Mouse (Mus musculus) layer of hippocampus, adult 9-11 months (tissue): ENCODE measurements around the gene Spryd3.
"Not testable (repeated sequence)": the region's sequence is repeated elsewhere in the genome, so short reads cannot be mapped to it uniquely, and the experiment has no call there.

ENCODE experiments used
- DNase-seq: peaks from one replicate; pipeline ENCODE4 v3.0.0; 2022

Gene Spryd3

DNA sequence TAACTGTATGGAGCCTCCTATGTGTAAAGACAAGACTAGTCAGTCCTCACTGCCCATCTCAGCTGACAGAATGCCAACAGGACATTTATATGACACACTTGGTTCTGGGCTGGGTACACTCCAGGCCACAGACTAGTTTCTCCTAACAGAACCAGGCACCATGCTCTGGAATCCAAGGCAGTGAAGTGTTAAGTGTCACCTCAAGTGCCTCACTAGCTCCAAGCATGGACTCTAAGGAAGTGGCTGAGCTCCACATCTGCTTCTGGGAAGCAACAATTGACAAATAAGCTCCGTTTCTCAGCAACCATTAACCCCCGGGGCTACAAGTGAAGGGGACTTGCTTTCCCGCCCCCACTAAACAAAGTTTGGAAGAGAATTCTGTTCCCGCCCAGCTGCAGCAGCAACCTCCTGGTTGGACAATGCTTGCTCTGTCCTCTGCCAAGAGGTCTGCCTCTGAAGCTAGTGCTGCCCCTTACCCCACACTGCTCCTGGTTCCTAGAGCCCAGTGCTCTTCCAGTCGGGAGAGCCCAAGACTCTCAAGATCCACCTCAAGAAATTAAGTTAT is 38.0 kb downstream of the Spryd3 start:
- DNase-seq, result no peak

DNA sequence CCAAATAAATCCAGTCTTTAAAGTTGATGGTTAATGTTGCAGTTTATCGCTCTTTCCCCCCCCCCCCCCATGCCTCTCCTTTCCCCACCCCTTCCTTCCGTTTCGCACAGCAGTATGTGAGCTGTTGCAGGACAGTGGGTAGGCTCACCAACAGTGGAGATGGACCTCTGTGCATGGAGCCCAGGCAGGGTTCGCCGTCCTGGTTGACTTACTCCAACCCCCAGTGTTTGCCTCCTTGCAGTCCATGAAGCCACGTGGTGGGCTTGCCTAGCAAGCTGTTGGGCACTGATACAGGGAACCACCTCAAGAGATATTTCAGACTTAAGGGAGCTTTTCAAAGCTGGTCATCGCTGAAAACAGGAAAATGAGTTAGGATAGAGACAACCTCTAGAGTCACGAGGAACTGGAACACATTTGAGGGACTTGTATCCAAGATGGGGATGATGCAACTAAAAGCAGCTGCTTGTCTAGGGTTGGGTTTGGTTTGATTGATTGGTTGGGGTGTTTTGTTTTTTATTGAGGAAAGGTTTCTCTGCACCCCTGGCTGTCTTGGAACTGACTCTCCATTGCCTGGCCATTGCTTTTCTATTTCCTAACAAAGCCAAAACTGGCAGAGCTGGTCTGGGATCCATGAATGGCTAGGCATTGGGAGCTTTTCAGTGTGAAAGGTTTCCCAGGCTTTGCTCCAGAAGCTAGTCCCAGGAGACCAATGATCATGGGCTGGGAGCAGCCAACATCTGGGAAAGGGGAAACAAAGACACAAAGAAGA is 38.7 kb downstream of the Spryd3 start:
- DNase-seq, result no peak

DNA sequence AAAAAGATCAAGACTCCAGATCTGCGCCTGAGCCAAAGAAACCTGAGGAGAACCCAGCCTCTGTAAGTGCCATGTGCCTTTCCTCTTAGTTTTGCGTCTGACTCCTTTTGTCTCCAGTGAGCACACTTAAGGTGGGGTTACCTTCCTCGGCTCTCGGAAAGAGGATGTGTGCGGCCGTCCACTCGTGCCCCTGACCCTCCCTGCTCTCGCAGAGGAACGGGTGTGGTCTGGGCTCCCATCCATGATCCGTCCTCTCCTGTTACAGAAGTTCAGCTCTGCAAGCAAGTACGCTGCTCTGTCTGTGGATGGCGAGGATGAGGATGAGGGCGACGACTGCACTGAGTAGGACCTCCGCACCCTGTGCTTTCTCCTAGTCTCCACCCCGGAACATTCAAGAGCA is 41.0 kb downstream of the Spryd3 start:
- DNase-seq, result no peak

DNA sequence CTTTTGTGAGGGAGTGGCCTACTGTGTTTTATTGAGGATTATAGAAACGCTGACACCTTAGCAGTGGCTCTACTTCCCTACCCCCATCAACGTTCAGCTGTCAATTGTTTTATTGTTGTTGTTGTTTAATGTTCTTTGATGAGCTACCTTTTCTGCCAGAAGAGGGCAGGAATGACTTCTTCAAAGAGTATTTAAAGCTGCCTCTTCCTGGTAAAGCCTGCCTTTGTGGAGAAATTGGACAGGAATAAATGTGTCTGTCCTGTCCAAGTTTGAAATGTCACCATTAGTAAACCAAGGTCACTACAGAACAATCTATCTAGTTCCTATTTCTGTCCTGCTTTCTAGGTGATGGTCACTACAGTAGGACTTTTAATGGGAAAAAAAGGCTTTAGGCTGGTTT is 41.9 kb downstream of the Spryd3 start:
- DNase-seq, result no peak

DNA sequence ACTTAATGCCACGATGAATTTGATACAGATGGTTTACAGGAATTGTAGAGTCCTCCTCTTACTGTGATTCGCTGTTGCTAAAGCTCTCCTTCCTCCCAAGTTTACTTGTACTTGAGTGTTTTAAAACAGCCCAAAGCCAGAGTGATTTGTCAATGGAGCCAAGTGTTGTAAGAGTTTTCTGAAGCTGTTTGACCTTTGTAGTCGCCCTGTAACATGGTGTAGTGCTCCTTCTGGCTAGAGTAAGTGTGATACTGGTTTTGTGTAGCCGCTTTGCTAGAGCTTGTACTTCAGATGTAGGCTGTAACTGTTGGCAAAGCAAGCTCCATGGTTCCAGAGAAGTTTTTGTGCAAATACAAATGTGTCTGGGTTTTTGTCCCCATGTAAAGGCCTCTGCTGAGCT is 43.8 kb downstream of the Spryd3 start:
- no peak for DNase-seq

DNA sequence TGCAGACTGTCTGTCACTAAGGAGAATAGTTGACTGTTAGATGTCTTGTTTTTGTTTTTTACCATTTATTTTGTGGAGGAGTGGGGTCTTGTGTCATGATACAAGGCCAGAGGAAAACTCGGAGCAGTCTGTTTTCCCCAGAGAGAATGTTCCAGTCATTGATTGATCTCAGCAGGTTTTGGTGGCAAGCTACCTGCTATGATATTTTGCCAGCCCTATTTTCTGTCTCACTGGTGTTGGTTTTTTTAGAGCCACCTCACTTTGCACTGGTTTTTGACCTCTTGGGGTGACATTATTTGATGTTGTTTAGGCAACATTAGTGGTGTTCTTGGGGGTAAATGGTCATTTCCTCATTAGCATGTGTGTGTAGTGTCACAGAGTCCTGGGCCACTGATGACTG is 44.3 kb downstream of the Spryd3 start:
- no peak for DNase-seq

DNA sequence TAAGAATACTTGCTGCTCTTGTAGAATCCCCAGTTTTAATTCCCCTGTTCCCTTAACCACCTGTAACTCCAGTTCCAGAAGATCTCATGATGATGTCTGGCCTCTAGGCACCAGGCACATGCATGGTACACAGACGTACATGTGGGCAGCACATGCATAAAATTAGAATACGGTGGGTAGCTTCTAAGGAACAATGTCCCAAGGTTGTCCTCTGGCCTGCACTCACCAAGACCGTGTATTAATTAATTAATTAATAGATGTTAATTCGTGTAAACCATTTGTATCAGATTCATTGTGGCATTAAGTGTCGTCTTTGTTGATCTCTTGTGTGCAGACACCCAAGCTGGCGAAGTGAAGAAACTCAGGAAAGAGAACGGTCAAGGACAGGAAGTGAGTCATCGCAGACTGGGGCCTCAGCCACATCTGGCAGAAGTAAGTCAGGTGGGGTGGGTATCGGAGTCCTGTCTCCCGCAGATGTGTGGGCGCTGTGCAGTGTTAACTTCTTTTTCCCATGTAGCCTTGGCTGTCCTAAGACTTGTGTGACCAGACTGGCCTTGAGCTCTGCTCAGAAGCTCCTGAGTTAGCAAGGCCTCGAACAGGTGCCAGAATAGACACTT is 44.9 kb downstream of the Spryd3 start:
- DNase-seq, result no peak

DNA sequence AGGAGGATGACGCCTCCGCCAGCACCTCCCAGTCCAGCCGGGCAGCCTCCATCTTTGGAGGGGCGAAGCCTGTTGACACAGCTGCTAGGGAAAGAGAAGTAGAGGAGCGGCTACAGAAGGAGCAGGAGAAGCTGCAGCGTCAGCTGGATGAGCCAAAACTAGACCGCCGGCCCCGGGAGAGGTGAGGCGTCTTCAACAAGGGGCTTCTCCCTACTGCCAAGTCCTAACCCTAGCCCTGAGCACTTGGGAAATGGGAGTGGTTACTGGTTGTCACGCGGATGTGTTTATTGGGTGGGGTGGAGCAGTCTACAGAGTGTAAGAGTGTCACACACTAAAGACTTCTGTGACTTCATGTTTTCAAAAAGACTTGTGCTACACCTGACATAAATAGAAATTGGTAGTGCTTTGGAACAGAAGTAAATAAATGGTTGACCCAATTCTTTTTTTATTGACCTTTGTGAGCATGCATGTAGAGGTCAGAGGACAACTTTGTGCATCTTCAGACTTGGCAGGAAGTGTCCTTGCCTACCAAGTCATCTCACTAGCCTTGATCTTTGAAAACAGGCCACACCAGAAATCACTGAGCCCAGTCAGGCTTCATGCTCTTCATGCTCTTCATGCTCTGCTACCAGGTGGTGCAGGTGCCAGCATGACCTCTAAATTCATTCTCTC is 46.0 kb downstream of the Spryd3 start:
- DNase-seq, result no peak

DNA sequence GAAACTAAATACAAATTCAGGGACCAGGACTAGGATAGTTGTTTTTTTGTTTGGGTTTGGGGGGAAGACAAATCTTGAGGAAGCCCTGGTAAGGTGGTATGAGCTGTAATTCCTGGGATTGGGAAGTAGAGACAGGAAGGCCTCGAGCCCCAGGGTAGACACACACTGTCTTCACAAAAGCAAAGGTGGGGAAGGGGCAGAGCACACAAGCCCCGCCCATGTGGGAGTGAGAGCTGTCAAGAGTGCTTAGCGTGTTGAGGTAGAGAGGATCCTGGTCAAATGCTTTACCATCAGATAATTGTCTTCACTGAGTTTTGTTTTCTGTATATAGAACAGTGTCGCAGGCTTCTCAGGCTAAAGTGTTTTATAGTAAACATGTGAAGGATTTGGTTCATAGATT is 53.0 kb downstream of the Spryd3 start:
- DNase-seq, result no peak

DNA sequence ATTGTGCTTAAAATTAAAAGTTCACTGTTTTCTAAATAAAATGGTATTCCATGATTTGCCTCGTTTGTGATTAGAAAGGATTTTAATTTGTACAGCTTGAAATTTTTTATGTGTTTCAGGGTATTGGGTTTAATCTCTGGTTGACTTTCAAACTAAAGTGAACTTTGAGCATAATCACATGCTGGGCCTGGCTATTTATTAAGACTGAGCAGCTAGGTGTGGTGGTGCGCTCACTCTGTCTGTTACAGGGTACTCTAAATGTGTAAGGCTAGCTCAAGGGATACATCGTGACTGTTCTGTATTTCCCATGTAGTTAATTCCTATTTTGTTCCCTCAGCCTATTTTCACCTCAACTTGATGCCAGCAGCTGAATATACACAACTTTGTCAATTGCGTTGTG is 53.9 kb downstream of the Spryd3 start:
- DNase-seq, result no peak

DNA sequence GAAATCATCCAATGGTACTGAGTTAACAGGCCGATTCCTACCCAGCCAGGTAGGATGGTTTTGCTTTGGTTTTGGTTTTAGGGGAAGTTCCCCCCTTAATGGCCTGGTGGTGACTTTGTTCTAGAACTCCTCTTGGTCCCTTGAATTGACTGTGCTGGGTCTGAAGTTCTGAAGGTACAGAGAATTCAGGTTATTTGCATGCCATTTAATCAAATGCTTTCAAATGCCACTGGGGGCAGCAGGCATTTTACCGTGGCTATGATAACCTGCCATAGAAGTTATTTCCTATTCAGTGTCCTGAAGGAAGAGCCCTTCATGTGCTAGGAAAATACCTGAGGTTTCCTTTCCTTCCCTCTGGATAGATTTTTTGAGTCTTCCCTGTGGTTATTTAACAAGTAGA is 55.6 kb downstream of the Spryd3 start:
- DNase-seq, result no peak

DNA sequence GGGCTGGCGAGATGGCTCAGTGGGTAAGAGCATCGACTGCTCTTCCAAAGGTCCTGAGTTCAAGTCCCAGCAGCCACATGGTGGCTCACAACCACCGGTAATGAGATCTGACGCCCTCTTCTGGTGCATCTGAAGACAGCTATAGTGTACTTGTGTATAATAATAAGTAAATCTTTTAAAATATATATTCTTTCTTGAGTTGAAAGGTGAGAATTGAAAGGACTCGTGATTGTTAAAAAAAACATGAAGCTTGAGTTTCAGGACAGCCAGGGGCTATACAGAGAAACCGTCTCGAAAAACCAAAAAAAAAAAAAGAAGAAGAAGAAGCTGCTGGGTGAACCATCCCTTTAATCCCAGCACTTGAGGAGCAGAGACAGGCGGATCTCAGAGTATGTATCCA is 56.1 kb downstream of the Spryd3 start:
- not testable (repeated sequence) for DNase-seq

DNA sequence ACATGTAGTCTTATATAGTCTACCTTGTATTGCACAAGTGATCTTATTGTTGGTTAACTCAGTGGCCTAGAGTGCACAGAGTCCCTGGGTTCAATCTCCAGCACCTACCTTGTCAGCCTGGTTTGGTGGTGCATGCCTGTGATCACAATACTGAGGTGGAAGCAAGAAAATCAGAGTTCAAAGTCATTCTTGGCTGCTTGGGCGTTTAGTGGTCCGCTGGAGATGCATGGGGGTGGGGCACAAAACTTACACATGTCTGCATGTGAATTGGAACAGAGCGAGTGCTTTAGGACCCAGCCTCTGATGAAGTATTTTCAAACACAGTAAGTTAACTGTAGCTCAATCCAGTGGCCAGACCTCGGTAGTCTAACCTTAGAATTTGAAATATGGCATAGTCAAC is 56.8 kb downstream of the Spryd3 start:
- DNase-seq, result no peak

DNA sequence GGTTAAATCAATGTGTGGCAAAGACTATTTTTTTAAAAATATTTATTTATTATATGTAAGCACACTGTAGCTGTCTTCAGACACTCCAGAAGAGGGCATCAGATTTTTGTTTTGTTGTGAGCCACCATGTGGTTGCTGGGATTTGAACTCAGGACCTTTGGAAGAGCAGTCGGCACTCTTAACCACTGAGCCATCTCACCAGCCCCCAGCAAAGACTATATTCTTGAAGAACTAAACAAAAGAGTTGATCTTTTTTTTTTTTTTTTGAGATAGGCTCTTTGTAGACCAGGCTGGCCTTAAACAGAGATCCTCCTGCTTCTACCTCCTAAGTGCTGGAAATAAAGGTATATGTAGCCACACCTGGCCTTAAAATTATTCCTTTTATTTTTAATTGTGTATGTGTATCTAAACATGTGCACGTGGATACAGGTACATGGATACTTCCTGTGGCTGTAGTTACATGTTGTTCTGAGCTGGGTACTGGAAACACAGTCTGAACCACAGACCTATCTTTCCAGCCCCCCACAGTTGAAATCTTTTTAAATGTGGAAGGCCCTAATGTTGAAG is 58.8 kb downstream of the Spryd3 start:
- no peak for DNase-seq

DNA sequence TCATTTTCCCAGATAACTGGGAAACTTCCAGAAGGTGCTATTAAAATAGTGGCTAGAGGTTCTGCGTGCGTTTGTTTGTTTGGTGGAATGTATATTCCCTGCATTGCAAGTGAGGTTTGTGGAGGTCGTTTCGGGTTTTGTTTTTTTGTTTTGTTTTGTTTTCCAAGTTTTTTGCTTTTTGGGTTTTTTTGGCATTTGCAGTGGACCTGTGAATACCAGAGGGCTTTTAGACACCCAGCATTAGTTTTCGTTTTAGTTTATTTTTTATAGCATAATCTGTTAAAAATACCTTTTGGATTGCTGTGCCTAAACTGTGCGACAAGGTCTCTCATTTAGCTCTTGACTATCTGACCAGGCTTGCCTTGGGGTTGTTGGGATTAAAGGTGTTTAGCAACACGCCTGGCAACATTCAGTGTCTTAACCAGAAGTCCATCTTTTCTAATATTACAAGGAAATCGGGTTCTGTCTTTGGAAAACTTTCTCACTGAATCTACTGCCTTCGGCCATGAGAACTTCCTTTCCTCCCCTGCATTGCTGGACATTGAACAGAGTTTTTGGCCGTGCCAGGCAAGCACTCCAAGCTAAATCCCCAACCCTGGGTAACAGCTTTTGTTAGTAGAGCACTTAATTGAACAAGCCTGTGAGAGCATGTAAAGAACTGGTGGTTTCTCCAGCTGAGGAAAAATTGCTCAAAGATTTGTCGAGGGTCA is 61.0 kb downstream of the Spryd3 start:
- no peak for DNase-seq

DNA sequence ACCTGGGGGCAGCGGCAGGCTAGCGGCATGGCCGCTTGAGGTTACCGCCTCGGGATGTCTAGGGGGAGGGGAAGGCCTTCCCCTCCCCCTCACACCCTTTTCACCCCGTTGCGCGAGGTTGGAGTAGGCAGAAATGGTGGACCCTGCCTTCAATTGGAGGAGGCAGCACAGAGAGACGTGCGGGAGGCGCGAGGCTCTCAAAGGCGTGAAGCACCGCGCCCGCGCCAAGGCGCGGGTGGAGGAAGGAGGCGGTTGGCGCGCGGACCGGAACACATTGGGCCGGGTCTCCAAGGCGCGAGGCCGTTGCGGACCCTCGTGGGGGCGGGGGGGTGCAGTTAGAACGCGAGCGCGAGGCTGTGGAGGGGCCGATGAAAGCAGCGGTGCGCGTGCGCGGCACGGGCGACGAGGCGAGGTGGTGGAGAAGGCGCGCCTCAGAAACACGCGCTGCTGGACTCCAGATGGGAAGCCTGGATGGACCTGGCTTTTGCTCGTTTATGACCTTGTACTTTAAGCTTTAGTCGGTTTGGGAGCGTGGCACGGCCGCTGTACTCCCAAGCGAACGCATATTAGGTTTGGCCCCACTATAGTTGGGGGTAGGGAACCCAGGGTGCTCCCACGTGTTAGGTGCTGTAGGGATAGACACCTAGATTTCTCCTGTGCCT is 61.8 kb downstream of the Spryd3 start:
- peak; percentile 56 for DNase-seq

DNA sequence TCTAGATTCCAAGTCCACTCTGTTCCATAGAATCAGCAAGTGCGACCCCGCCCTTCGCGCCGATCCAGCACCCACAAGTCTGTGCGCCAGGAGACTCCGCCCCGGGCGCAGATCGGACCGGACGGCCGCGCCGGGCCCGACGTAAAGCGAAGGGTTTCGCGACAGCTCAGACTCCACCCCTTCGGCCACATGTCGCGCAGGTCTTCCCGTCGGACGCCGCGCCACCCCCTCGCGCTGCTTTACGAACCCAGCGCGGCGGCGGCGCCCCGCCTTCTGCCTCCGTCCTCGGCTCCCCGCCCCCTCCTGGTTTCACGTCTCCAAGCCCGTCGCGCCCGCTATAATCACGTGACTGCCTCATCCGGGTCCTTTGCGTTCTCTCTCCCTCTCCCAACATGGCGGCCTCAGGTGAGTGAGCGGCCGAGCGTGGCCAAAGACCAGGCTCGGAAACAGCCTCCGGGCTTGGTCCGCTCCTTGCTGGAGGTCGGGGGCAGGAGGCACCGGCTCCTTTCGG is 62.4 kb downstream of the Spryd3 start, which contains the start of gene Eif4b:
Gene Eif4b, plus strand, starts transcription at position 215 of the 511 bp plus-strand sequence.
- DNase-seq, result peak; percentile 100

DNA sequence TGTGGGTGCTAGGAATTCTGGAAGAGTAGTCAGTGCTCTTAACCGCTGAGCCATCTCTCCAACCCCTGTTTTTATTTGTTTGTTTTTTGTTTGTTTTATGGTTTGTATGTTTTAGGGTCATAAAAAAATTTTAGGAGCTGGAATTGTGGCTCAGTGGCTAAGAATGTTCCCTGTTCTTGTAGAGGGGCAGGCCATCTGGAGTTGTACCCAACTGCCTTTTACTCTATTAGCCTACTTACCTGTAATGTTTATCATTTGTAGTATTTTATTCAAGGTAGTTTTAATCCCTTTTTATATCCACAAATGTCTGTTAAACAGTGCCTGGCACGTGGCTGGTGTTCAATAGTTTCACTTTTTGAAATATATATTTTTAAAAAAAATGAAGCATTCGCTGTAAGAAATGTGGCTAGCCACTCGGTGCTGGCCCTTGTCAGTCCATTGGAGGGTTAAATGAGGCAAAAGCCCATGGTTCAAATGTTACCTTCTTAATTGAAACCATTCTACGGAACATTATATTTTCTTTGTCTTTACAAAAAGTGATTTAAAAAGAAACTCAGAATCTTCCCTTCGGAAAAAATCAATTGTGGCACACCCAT is 63.0 kb downstream of the Spryd3 start:
- DNase-seq, result no peak

DNA sequence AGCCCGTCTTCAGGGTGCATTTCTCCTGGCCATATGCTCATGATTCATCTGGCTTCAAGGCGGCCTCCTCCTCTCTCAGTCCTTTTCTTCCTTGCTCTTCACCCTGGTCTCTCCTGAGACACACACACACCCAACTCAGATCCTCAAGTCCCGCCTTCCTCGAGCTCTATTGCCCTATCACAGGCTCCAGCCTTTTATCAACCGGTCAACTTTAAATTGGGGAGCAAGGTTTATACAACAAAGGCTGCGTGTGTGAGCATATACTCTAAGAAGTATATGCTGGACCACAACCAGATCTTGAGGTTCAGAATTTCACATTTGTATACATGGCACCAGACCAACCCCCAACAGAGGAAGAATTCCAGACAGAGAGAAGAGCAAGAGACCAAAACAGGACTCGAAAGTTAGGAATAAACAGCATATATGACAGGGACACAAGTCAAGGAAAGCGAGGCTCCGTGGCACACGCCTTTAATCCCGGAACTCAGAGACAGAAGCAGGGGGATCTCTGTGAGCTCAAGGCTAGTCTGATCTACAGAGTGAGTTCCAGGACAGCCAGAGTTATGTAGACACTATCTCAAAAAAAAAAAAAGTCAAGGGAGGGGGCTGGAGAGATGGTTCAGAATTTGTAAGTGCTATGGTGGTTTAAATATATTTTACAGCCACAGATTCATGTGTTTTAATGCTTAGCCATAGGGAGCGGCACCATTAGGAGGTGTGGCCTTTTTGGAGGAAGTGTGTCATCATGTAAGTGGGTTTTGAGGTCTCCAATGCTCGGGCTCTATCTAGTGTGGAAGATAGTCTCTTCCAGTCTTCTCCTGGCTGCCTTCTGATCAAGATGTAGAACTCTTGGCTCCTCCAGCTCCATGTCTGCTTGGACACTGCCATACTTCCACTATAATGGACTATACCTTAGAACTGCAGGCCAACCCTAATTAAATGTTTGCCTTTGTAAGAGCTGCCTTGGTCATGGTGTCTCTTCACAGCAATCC is 65.3 kb downstream of the Spryd3 start:
- no peak for DNase-seq
